Mouse (Mus musculus) T-helper 17 cell (primary cell): ENCODE measurements around the gene Wipi1.

Experiments used
- in situ Hi-C, 2 experiments: fragments of 300-600 bp; cut with MboI, MseI; formaldehyde crosslinking; loops; 1 replicate in 1 of 2; 2 replicates in 1 of 2; pipeline ENCODE4 v1.15.1; 2025; ENCODE audit warnings: high pct_unique_total_duplicates in 2 of 2

Gene Wipi1

GRCm38 (mm10) chr11:109579999-109580398, 31.8 kb downstream of the Wipi1 start:
- in situ Hi-C loops, result loop anchor here (5.0 kb wide), 3 partner anchors 133 to 333 kb away; no protein-coding TSS in a partner anchor

DNA sequence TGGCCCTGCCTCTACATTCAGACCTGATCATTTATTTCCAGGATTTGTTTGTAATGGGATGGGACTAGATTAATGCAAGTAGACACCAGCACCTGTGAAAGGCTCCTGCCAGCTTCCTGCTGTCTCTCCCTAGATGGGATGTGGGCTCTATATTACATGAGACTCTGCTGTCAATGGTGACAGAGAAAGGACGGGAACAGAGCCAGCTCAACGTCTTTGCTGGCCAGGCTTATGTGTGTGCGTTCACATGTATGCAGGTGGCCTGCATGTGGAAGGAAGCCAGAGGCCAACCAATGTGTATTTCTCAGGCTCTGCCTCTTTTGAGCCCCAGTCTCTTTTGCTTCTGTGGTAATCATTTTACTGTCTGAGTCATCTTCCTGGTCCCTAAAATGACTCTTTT, 33.2 kb downstream of the Wipi1 start:
- in situ Hi-C loops, result loop anchor here in 1 of 2 experiments (5.0 kb wide), 1 partner anchor 331 kb away; no protein-coding TSS in a partner anchor

DNA sequence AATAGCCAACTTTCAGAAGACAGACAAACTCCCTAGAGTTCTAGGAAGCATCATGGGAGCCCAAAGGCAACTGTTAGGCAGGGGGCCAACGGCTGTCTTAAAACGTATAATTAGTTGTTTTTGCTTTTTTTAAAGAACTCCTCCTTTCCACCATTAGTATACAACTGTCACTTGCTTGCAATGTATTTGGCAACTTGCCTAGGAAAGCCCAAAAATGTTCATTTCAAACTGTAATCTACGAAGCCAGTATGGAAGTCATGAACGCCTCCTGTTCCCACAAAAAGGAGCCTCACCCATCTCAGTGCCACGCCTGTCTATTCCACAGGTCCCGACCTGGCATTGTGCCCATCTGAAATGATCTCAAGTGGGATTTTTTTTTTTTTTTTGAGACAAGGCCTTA, 35.9 kb downstream of the Wipi1 start:
- in situ Hi-C loops, result loop anchor here in 1 of 2 experiments (5.0 kb wide), 1 partner anchor 329 kb away; no protein-coding TSS in a partner anchor

GRCm38 (mm10) chr11:109574604-109575003, 37.2 kb downstream of the Wipi1 start:
- in situ Hi-C loops, result loop anchor here in 1 of 2 experiments (5.0 kb wide), 1 partner anchor 327 kb away; no protein-coding TSS in a partner anchor

DNA sequence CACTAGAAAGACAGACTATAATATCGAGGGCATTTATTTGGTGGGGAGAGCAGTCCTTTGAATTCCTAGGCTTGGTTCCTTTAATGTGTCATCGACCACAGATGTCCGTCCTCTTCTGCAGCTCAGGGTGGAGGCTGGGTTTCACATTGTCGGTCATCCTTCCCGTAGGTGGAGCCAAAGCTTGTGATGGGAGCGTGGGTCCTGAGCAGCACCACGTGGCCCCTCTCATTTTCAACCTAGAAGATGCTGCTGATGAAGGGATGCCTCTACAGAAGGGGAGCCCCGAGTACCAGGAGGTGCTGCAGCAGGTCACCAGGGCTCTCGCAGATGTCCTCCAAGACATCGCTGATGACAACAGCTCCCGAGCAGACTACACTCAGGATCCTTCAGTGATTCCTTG, 39.7 kb downstream of the Wipi1 start:
- in situ Hi-C loops, result no loop called here

GRCm38 (mm10) chr11:109569809-109570208, 42.0 kb downstream of the Wipi1 start:
- in situ Hi-C loops, result no loop called here

DNA sequence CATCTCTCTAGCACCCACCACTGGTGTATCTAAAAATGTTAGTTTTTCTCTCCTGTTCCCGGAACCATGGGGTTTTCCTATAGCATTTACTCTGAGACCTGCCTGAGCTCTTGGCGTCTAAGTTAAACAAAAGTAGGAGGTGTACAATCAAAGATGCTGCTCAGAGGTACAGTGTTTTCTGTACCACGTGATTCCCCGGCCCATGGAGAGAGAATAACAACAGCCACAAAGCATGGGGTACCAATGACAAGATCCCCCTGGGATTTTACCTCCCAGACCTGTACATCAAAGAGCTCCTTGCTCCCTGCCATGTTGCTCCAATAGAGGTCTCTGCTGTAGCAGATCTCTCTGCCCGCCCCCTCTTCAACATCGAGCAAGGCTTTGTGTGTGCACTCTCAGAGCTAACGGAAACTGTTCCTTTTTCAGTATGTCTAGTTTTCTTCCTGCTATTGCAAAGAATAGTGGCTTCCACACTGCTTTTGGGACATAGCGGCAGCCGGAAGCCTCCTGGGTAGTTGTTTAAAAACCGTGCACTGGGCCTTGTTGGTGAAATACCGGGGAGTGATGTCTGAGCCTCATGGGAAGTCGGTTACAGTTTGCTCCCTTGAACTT, 42.7 kb downstream of the Wipi1 start:
- in situ Hi-C loops, result no loop called here

GRCm38 (mm10) chr11:109564466-109565214, 47.1 kb downstream of the Wipi1 start:
- in situ Hi-C loops, result no loop called here

GRCm38 (mm10) chr11:109563708-109564107, 48.1 kb downstream of the Wipi1 start:
- in situ Hi-C loops, result no loop called here

DNA sequence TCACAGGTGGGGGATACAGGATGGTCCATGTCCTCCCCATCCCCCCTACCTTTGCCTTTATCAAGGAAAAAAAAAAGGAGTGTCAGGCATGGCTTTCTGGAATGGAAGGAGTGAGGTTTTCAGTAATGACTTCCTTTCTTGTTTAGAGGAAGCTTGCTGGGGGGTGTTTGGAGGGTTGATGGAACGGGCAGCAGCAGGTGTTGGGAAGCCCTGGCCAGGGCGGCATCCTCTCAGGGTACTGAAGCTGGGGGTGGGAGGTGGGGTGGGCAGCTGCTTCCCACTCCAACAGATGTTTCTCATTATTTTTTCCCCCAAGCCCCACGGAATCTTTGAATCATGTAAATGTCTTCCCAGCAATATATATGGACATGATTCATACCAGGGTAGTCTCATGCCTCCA, 50.3 kb downstream of the Wipi1 start:
- in situ Hi-C loops, result no loop called here

GRCm38 (mm10) chr11:109560793-109561257, 50.9 kb downstream of the Wipi1 start:
- in situ Hi-C loops, result no loop called here

DNA sequence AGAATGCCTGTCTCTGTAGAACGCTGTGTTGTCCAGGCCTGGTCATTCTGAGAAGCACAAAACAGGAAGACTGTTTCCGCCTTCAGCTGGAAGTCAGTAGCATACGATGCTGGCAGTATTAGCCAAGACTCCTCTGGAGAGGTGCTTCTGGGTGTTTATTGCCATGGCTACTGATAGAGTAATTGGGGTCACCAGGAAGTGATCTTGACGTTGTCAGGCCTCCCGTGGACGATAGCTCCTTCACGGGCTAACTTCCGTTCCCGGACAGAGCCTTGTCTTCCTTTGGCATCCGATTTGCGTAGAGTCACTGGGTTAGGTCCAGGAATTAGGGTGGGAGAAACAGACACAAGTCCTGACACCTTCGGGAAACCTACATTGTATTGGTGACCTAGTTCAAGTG, 52.5 kb downstream of the Wipi1 start:
- in situ Hi-C loops, result no loop called here

DNA sequence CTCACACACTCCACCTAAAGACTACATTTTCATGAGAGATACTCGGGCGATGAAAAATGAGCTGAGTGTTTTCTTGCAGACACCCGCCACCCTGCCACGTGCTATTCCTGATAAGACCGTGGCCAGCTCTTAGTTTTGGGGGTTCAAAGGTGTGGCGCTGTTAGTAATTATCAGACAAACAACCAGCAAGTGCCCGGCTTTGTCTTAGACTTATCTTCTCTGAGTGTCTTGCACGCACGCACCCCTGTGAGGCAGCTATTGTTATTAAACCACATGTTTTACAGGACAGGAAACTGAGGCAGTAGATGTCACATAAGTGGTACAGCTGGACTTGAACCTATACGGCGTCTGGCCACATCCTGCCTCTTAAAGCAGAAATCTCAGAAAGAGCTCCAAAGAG, 54.3 kb downstream of the Wipi1 start:
- in situ Hi-C loops, result no loop called here

DNA sequence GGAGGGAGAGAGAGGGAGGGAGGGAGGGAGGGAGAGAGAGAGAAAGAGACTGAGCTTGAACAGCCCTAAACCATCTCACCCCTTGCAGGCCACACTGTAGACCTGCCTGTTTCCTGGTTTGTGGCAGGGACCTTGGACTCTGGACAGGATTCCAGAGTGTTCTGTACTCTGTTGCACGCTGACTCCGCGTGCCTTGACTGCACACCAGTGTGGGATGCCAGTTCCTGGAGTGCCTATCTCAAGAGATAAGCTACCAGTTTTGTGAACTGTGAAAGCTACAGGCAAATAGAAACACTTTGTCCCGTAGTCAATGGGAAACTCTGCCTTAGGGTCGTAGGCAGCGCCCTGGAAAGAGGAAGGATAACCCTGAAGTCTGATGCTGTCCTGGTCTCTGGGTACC, 55.6 kb downstream of the Wipi1 start:
- in situ Hi-C loops, result no loop called here

DNA sequence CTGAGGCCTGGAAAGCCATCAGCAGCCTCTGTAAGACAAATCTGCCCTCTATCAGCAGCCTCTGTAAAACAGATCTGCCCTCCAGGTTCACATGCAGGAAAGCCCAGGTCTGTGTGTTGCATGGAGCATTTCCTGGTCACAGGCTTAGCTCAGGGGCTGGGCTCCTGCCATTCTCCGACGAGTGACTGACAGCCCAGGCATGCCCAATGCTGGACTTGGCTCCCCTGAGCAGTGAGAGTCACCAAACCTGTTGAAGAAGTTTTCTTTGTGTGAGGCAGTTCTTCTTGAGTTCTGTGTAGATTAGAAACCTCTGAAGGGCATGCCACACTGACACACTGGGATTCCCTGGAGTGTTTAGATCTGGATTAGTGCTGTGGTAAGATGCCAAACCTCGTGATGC, 57.3 kb downstream of the Wipi1 start:
- in situ Hi-C loops, result no loop called here

DNA sequence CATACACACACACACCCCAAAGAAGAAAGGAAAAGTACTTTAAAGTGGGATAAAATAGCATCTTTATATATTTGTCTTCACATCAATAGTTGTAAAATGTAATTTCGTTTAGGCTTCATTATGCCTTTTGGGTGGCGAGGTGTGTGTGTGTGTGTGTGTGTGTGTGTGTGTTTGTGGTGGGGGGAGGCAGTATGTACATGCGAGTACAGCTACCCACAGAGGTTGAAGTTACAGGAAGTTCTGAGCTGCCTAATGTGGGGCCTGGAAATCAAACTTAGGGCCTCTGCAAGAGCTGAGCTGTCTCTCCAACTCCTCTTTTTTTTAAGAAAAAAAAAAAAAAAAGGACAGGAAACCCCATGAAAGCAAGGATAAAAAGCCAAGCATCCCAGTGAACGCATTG, 57.8 kb downstream of the Wipi1 start:
- in situ Hi-C loops, result no loop called here

GRCm38 (mm10) chr11:109549599-109550290, 62.0 kb downstream of the Wipi1 start:
- in situ Hi-C loops, result loop anchor here in 1 of 2 experiments (5.0 kb wide), 1 partner anchor 1042 kb away; no protein-coding TSS in a partner anchor

GRCm38 (mm10) chr11:109547652-109548051, 64.1 kb downstream of the Wipi1 start:
- in situ Hi-C loops, result loop anchor here in 1 of 2 experiments (5.0 kb wide), 1 partner anchor 1040 kb away; no protein-coding TSS in a partner anchor

GRCm38 (mm10) chr11:109546305-109547001, 65.3 kb downstream of the Wipi1 start:
- in situ Hi-C loops, result loop anchor here in 1 of 2 experiments (5.0 kb wide), 1 partner anchor 1039 kb away; no protein-coding TSS in a partner anchor

GRCm38 (mm10) chr11:109545700-109546143, 66.0 kb downstream of the Wipi1 start:
- in situ Hi-C loops, result loop anchor here in 1 of 2 experiments (5.0 kb wide), 1 partner anchor 1038 kb away; no protein-coding TSS in a partner anchor

GRCm38 (mm10) chr11:109545265-109545664, 66.5 kb downstream of the Wipi1 start:
- in situ Hi-C loops, result loop anchor here in 1 of 2 experiments (5.0 kb wide), 1 partner anchor 1038 kb away; no protein-coding TSS in a partner anchor
